Mouse (Mus musculus) midbrain, embryonic 12.5 days (tissue): ENCODE data around the gene Tapbp. TPM values are rescaled to one million over a fixed set of nuclear protein-coding genes. Genes with fewer than 3 reads are reported as not detected.

Source experiments
- ATAC-seq: fragments of 200-750 bp; cut with Nextera tagmentation; 2 replicates; pipeline ENCODE4 v1.8.0; 2017; ENCODE audit warnings: low read depth, moderate TSS enrichment, moderate library complexity; ENCODE audit not compliant: low FRiP score
- H3K27ac ChIP-seq: fragments of 300-500 bp; sonication (generic); replicated peaks from 2 replicates; pipeline ENCODE4 v1.5.1; 2016; ENCODE audit warnings: mild to moderate bottlenecking
- H3K27me3 ChIP-seq: fragments of 300-500 bp; sonication (generic); 2 replicates; pipeline ENCODE4 v1.6.1; 2016; ENCODE audit warnings: mild to moderate bottlenecking
- H3K36me3 ChIP-seq: fragments of 300-500 bp; sonication (generic); 2 replicates; pipeline ENCODE4 v1.6.1; 2016
- H3K4me1 ChIP-seq: fragments of 300-500 bp; sonication (generic); 2 replicates; pipeline ENCODE4 v1.6.1; 2016
- H3K4me2 ChIP-seq: fragments of 300-500 bp; sonication (generic); replicated peaks from 2 replicates; pipeline ENCODE4 v1.6.1; 2016; ENCODE audit warnings: mild to moderate bottlenecking, moderate library complexity
- H3K4me3 ChIP-seq: fragments of 300-500 bp; sonication (generic); 2 replicates; pipeline ENCODE4 v1.5.1; 2016; ENCODE audit warnings: mild to moderate bottlenecking
- H3K9ac ChIP-seq: fragments of 300-500 bp; sonication (generic); replicated peaks from 2 replicates; pipeline ENCODE4 v1.6.1; 2016; ENCODE audit warnings: mild to moderate bottlenecking, moderate library complexity
- H3K9me3 ChIP-seq: fragments of 300-500 bp; sonication (generic); 2 replicates; pipeline ENCODE4 v1.6.1; 2016; ENCODE audit warnings: mild to moderate bottlenecking
- WGBS: fragments of 180-500 bp; shearing (Covaris S2); methylation state at CpG from one replicate; pipeline ENCODE4 v1.1.7; 2016; 5-methylcytosine and 5-hydroxymethylcytosine counted together
- polyA plus RNA-seq: library from polyadenylated mRNA; unstranded; fragments of >200 nt; fragmentation: Nextera tagmentation; extraction: Ambion mirVana; gene quantifications from 2 replicates; pipeline ENCODE4 v1.2.1, GENCODE M21; 2016

Tapbp gene
- polyA plus RNA-seq, 1 experiment from 2014 or later: 21.9 TPM

DNA sequence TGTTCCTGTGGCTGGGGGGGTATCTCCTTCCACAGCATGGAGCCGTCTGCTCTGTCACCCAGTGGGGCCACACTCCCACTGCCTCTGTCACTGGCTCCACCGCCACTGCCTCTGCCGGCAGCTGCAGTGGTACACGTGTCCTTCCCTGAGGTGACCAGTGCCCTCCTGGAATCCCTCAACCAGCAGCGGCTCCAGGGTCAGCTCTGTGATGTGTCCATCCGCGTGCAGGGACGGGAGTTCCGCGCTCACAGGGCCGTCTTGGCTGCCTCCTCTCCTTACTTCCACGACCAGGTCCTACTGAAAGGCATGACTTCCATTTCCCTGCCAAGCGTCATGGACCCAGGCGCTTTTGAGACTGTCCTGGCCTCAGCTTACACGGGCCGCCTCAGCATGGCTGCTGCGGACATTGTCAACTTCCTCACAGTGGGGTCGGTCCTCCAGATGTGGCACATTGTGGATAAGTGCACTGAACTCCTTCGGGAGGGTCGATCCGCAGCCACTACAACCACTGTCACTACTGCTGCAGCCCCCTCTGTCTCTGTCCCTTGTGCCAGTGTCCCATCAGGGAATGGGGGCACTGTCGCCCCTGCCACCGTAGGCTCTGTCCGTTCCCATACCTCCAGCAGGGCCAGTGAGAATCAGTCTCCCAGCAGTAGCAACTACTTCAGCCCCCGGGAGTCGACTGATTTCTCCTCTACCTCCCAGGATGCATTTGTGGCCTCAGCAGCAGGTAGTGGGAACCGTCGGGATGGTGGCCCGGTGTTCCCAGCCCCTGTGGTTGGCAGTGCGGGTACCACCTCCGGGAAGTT lies 1.4 kb downstream of the Tapbp start:
- ATAC-seq: no peak
- 76% methylated on average over 31 of the region's 31 CpGs for WGBS
- Histone ChIP-seq H3K9ac (peak overlapping the region; percentile 66), H3K4me1 (peaks cover 50% of the 10 kb centered on the region), H3K4me3 (peak overlapping the region; percentile 68), H3K9me3 (no peaks in the 10 kb centered on the region), H3K27ac (no peak overlapping the region), H3K36me3 (peaks cover 43% of the 10 kb centered on the region), H3K27me3 (peaks cover 14% of the 10 kb centered on the region), H3K4me2 (peak overlapping the region; percentile 53)

GRCm38 (mm10) chr17:33917656-33918292 lies 2.1 kb downstream of the Tapbp start:
- ATAC-seq: no peak
- WGBS: 83% methylated on average over 18 of the region's 18 CpGs
- Histone ChIP-seq H3K4me2 (no peak overlapping the region; the same call in 1 of the 2 replicates), H3K27me3 (peaks cover 14% of the 10 kb centered on the region), H3K4me3 (0 out of 2 replicates have a peak overlapping the region, but pooled peaks have one; percentile 68), H3K27ac (no peak overlapping the region), H3K9ac (no peak overlapping the region), H3K4me1 (peaks cover 50% of the 10 kb centered on the region), H3K36me3 (peaks cover 36% of the 10 kb centered on the region), H3K9me3 (no peaks in the 10 kb centered on the region)

DNA sequence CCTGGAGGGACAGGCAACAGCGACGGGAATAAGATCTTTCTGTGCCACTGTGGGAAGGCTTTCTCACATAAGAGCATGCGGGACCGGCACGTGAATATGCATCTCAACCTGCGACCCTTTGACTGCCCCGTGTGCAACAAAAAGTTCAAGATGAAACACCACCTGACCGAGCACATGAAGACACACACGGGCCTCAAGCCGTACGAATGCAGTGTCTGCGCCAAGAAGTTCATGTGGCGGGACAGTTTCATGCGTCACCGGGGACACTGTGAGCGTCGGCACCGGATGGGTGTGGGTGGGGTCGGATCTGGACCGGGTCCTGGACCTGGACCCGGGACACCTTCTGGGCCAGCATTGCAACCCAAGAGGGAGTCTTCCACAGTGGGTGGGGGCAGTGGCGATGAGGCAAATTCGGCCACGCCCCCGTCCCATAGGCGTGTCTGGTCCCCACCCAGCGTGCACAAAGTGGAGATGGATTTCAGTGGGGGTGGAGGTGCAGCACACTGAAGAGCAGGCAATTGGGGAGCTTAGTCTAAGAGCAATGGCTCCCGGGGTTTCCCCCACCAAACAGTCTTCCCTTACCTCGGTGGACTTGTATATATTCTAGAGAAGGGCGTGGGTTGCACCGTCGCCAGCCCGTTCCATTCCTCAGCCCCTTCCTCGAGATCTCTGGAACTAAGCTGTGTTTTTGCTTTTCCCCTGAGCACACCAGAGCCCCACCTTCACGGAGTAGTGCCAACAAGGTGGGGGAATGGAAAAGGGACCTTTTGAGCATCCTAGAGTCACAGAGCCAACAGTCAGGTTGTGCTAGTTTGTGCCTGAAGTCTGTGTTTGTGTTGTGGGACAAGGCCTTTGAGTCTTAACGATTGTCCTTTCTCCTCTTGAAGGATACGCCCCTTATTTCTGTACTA lies 2.8 kb downstream of the Tapbp start:
- peaks cover 29% of the 10 kb centered on the region for H3K36me3 ChIP-seq
- ATAC-seq: no peak
- 64% methylated on average over 37 of the region's 37 CpGs for WGBS
- H3K27ac ChIP-seq: no peak overlapping the region
- 0 out of 2 replicates have a peak overlapping the region, but pooled peaks have one; percentile 54 for H3K9ac ChIP-seq
- peaks cover 50% of the 10 kb centered on the region for H3K4me1 ChIP-seq
- H3K9me3 ChIP-seq: no peaks in the 10 kb centered on the region
- peak overlapping the region; percentile 47; the same call in 1 of the 2 replicates for H3K4me3 ChIP-seq
- peak overlapping the region; percentile 81 for H3K4me2 ChIP-seq
- peaks cover 14% of the 10 kb centered on the region for H3K27me3 ChIP-seq

DNA sequence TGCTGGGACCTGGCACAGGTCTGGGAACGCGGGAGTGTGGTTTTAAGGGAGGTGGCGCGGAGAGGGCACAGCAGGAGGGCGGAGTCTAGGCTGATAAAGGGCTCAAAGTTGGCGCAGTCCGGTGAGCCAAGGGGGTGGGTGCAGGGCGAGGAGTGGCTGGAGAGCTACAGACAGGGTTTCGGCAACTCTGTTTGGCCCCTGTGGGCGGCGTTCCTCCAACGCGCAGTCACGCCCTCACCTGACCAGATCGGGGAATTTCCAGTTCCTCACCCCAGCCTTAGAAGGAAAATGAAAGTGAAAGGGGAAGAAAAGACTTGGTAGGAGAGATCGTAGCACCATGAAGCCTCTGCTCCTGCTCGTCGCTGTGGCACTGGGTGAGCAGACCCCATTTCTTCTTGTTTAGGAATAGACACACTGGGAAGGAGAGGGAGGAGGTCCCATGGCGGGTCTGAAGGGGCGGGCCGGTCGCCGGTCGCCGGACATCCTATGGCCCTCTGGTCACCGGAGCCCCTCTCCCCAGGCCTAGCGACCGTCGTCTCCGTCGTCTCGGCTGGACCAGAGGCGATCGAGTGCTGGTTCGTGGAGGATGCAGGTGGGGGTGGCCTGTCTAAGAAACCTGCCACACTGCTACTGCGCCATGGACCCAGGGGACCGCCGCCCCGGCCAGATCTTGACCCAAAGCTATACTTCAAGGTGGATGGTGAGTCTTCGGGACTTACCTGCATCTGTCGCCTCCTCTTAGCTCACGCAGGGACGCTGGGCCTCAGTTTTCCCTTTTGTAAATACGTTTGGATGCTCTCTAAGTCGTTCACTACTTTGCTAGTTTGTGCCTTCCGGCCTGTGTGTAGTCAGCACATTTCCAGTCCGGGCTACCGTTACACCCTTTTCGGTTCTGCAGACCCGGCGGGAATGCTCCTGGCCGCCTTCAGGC lies 3.9 kb downstream of the Tapbp start:
- peak overlapping the region; percentile 81 for H3K4me2 ChIP-seq
- peak overlapping the region; percentile 47 for H3K4me3 ChIP-seq
- no peaks in the 10 kb centered on the region for H3K9me3 ChIP-seq
- no peak for ATAC-seq
- peaks cover 14% of the 10 kb centered on the region for H3K27me3 ChIP-seq
- H3K4me1 ChIP-seq: peaks cover 49% of the 10 kb centered on the region
- H3K9ac ChIP-seq: peak overlapping the region; percentile 54
- peaks cover 19% of the 10 kb centered on the region; the same call in 1 of the 2 replicates for H3K36me3 ChIP-seq
- peak overlapping the region; percentile 58 for H3K27ac ChIP-seq
- WGBS: under 1% methylated on average over 52 of the region's 52 CpGs

DNA sequence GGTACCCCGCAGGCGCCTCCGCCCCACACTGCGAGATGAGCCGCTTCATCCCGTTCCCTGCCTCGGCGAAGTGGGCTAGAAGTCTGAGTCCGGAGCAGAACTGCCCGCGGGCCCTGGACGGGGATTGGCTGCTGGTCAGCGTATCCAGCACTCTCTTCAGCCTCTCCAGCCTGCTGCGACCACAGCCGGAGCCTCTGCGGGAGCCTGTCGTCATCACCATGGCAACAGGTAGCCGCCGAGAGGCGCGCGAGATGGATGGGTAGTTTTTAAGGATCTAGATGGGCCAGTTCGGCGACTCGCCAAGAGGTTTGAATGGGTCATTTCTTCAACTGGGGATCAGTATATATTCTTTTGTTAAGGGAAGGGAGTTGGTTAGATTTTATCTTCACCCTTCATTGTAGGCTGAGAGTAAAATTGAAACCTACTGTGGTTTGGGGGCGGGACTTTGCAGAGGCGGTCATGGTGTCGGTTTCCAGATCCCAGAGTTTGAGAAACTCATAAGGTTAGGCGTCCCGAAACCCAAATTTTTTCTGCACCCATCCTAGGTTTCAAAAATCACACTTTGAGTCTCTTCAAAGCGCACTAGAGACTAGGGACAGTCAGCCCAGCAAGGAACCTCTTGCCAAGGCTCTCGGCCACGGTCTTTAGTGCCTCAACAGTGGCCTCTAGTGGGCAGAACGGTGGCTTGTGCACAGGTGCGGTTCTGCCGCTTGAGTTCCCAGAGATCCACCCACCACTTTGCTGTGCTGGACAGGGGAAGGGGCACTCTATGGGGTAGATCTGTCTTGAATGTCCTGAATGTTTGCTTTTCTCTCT lies 4.8 kb downstream of the Tapbp start:
- peaks cover 40% of the 10 kb centered on the region for H3K4me1 ChIP-seq
- H3K4me2 ChIP-seq: peak overlapping the region; percentile 81
- ATAC-seq: peak; percentile 57
- peak overlapping the region; percentile 58 for H3K27ac ChIP-seq
- H3K36me3 ChIP-seq: peaks cover 16% of the 10 kb centered on the region; the same call in 1 of the 2 replicates
- under 1% methylated on average over 36 of the region's 36 CpGs for WGBS
- H3K4me3 ChIP-seq: peak overlapping the region; percentile 47
- H3K27me3 ChIP-seq: peaks cover 14% of the 10 kb centered on the region
- no peaks in the 10 kb centered on the region for H3K9me3 ChIP-seq
- H3K9ac ChIP-seq: peak overlapping the region; percentile 54

GRCm38 (mm10) chr17:33921361-33921760 lies 5.7 kb downstream of the Tapbp start:
- no peaks in the 10 kb centered on the region for H3K9me3 ChIP-seq
- H3K27me3 ChIP-seq: peaks cover 14% of the 10 kb centered on the region
- no peak overlapping the region for H3K4me2 ChIP-seq
- peaks cover 16% of the 10 kb centered on the region; the same call in 1 of the 2 replicates for H3K36me3 ChIP-seq
- no peak overlapping the region for H3K27ac ChIP-seq
- peaks cover 40% of the 10 kb centered on the region for H3K4me1 ChIP-seq
- H3K4me3 ChIP-seq: no peak overlapping the region
- 90% methylated on average over 7 of the region's 7 CpGs for WGBS
- ATAC-seq: no peak
- H3K9ac ChIP-seq: no peak overlapping the region

DNA sequence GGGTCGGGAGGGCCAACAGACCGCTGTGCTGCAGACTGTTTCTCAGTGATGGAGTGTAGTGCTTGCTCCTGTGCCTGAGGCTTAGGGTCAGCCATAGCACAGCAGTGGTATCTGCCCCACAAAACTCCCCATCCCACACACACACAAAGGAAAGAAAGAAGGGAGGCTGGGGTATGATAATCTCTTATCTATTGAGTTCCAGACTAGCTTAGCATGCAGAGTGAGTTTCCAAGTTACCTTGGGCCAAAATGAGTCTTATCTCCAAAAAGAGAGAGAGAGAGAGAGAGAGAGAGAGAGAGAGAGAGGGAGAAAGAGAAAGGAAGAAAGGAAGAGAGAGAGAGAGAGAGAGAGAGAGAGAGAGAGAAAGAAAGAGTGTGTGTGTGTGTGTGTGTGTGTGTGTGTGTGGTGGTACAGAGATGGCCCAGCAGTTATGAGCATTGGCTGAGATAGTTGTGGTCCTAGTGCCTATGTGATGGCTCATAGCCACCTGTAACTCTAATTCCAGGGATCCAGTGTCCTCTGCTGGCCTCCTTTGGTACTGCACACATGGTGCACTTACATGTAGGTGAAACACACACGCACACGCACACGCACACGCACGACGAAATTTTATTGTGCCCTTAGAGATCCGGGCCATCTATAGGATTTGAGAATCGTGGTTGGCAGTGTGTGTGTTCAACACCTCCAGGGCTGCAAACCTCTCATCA lies 9.0 kb downstream of the Tapbp start:
- ATAC-seq: no peak
- H3K27ac ChIP-seq: no peak overlapping the region
- no peak overlapping the region for H3K4me3 ChIP-seq
- H3K9ac ChIP-seq: no peak overlapping the region
- 83% methylated on average over 10 of the region's 10 CpGs for WGBS
- H3K4me2 ChIP-seq: no peak overlapping the region
- no peaks in the 10 kb centered on the region for H3K9me3 ChIP-seq
- H3K27me3 ChIP-seq: no peaks in the 10 kb centered on the region
- H3K4me1 ChIP-seq: peaks cover 26% of the 10 kb centered on the region
- H3K36me3 ChIP-seq: 0 out of 2 replicates have a peak, but pooled peaks cover 7% of the 10 kb centered on the region

DNA sequence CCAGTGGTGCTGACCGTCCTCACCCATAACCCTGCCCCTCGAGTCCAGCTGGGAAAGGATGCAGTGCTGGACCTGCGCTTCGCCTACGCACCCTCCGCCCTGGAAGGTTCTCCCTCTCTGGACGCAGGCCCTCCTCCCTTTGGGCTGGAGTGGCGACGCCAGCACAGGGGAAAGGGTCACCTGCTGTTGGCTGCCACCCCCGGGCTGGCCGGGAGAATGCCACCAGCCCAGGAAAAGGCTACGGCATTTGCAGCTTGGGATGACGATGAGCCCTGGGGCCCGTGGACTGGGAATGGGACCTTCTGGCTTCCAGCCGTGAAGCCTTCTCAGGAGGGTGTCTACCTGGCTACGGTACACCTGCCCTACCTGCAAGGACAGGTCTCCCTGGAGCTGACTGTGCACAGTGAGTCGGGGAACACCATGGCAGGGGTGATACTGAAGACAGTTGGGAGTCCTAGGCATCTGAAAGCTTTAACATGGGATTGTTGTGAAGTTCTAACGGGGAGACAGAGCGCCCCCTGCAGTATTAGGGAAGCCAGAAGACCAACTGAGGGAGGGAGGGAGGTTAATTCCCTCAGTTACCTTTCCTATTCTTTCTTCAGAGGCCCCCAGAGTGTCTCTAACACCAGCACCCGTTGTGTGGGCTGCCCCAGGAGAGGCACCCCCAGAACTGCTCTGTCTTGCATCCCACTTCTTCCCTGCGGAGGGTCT lies 9.9 kb downstream of the Tapbp start:
- no peak for ATAC-seq
- 86% methylated on average over 21 of the region's 21 CpGs for WGBS
- Histone ChIP-seq H3K4me1 (peaks cover 20% of the 10 kb centered on the region), H3K9me3 (no peaks in the 10 kb centered on the region), H3K36me3 (0 out of 2 replicates have a peak, but pooled peaks cover 7% of the 10 kb centered on the region), H3K27ac (no peak overlapping the region), H3K4me3 (no peak overlapping the region), H3K9ac (no peak overlapping the region), H3K4me2 (no peak overlapping the region), H3K27me3 (no peaks in the 10 kb centered on the region)

DNA sequence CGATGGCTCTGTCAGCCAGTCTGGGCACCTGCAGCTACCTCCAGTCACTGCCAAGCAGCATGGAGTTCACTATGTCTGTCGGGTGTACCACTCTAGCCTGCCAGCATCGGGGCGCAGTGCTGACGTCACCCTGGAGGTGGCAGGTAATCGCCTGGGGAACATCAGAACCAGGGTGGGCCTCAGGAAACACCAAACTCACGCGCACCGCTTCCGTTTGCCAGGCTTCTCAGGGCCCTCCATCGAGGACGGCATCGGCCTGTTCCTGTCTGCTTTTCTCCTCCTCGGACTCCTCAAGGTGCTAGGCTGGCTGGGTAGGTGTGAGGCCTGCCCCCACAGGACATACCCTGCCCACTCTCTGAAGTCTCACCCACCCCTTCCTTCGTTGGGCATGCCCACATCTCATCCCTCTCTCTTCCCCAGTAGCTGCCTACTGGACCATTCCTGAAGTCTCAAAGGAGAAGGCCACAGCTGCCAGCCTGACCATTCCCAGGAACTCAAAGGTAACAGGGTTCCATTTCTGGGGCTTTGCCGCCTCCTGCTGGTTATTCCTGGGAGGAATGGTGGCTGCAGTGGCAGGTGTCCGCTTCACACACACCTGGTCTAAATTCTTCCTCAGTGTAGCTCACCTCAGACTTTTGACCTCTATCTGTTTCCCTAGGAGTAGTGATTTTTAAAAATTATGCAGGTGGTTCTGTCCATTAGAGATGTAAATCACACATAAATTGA lies 10.7 kb downstream of the Tapbp start:
- ATAC-seq: no peak
- Histone ChIP-seq H3K4me1 (peaks cover 22% of the 10 kb centered on the region), H3K4me2 (no peak overlapping the region), H3K9me3 (no peaks in the 10 kb centered on the region), H3K4me3 (no peak overlapping the region), H3K36me3 (0 out of 2 replicates have a peak, but pooled peaks cover 7% of the 10 kb centered on the region), H3K27ac (no peak overlapping the region), H3K27me3 (no peaks in the 10 kb centered on the region), H3K9ac (0 out of 2 replicates have a peak overlapping the region, but pooled peaks have one; percentile 0)
- 71% methylated on average over 17 of the region's 17 CpGs for WGBS
